Mouse (Mus musculus): ENCODE measurements around the gene Cbx3. TPM values are rescaled to one million over a fixed set of nuclear protein-coding genes. Genes with fewer than 3 reads are reported as not detected.

The Cbx3 gene
- polyA plus RNA-seq (2017; shearing (Covaris generic)): 89.2 TPM

DNA sequence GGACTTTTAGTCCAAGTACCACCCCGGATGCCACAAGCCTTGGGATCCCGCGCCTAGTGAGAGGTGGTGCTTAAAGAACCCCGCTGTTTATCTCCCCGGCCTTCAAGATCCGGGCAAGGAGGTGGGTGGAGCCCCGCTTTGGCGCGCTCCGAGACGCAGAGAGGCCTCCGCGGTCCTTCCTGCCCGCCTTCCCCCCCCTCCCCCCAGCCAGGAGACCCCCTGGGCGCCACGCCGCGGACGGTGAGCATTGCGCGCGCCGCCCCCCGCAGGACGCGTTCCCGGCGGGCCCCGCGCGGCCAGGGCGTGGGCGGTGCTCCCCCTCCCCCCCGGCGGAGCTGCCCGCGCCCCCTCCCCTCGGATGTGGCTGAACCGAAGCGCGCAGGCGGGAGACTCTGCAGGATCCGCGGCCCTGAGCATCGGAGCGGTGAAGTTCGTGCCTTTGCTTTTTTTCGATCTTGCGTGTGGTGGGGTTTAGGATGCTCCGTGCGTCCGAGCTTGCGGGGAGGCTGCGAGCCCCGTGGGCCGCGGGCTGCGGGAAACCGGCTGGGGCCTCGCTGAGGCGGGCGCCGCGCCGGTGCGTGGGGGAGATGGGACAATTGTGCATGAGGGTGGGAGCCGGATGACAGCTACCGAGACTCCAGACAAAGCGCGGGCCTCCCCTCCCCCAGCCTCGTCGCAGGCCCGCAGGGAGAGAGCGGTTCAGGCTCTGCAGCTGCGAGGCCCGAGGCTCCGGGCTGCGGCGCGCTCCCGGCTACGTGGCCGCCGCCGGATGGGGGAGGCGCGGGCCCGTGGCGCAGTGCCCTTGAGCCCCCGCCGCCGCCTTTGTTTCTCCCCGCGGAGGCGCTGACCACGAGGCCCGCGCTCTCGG, at the start of gene Cbx3:
Gene Cbx3, plus strand, starts transcription at position 50 of the 868 bp plus-strand sequence.

DNA sequence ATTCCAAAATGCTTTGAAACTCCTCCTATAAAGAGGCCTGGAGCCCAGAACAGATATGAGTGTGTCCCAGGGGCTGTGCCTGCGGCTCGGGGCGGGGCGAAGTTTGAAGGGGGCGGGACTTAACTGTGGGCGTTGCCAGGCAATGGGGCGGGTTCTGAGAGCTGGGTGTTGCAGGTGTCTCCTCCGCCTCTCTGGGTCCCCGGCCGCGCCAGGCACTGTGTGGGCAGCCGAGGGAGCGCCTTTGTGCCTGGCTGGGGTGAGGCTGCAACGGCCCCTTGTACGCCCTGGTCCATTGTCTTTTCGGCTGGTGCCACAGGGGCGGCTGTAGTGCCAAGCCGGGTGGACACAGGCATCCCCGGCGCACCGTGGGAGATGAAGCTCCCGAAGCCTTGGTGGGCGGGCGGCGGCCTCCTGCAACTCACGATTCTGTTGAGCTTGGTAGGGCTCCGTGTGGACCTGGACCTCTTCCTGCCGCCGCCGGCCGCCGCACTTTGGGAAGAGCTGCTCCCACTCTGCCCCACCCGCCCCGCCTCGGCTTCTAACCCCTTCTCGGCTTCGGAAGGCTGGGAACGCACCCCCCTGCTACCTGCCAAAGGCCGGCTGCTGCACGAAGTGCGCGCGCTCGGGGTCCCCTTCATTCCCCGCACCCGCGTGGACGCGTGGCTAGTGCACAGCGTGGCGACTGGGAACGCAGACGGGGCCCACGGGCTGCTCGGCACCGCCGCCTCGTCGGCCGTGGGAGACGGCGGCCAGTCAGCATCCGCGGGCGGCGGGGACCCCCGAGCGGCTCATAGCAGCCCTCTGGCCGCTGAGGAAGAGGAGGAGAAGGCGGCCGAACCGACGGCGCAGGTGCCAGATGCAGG, 37.4 kb upstream of the Cbx3 start, which contains the start of gene Nfe2l3:
Gene Nfe2l3, plus strand, starts transcription at position 136 of the 863 bp plus-strand sequence.

DNA sequence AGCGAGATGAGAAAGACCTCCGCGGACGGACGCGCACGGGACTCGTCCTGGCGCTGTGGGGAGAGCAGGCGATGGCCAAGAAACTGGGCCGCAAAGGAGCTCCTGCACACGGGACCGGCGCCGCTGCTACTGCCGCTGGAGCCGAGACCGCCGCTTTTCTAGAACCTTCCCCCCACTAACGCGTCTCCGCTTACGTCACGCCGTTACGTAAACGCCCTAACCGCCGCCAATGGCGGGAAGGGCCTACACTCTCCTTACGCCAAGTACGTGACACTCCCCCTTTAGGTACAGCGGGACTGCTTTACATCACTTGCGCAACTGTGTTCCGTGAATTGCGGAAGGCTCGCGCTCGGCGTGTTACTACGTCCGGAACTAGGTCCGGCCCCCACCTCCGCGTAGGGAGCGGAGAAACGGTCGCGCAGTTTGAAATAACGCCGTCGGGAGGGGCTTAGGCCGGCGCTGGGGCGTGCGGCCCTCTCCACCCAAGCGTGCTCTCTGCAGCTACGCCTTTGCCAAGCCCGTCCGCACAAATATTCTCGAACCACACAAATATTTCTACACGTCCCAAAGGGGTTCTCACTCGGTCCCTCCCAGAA, 347 bp upstream of the Cbx3 start, which contains the start of gene Hnrnpa2b1:
Gene Hnrnpa2b1, minus strand, starts transcription at position 180 of the 596 bp plus-strand sequence.

DNA sequence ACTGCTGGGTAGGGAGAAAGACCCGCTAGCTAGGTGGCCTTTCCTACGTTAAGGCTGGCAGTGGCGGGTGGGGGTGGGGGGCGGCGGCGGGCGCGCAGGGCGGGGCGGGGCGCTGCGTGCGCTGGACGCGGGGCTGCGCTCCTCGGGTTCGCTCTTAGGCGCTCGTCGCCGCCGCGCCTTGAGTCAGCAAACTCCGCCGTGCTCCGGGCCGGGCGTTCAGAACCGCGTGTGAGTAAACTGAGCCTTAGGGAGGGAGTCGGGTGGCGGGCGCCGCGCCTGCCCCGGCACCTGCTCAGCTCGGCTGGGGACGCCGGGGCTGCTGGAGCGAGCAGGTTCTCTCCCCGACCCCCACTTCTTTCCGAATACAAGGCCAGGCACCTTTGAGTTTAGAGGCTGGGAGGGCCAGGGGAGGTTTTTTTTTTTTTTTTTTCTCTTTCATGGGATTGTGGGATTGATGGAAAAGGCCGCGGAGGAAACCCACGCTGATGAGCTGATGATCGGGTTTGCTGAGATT, 53.7 kb downstream of the Cbx3 start, which contains the start of gene Snx10:
Gene Snx10, plus strand, starts transcription at position 95 of the 514 bp plus-strand sequence.

Other genes starting within 250 kb of the Cbx3 start
- gene Nfe2l3, start 37.7 kb upstream of the Cbx3 start, polyA plus RNA-seq (2017; shearing (Covaris generic)): 0.51 TPM
- 1,852 TPM for gene Hnrnpa2b1, start 466 bp upstream of the Cbx3 start, polyA plus RNA-seq (2017; shearing (Covaris generic))
- gene Snx10, start 53.5 kb downstream of the Cbx3 start, polyA plus RNA-seq (2017; shearing (Covaris generic)): 21.4 TPM